Mouse (Mus musculus): ENCODE data around the gene Frem1.

Gene Frem1

DNA sequence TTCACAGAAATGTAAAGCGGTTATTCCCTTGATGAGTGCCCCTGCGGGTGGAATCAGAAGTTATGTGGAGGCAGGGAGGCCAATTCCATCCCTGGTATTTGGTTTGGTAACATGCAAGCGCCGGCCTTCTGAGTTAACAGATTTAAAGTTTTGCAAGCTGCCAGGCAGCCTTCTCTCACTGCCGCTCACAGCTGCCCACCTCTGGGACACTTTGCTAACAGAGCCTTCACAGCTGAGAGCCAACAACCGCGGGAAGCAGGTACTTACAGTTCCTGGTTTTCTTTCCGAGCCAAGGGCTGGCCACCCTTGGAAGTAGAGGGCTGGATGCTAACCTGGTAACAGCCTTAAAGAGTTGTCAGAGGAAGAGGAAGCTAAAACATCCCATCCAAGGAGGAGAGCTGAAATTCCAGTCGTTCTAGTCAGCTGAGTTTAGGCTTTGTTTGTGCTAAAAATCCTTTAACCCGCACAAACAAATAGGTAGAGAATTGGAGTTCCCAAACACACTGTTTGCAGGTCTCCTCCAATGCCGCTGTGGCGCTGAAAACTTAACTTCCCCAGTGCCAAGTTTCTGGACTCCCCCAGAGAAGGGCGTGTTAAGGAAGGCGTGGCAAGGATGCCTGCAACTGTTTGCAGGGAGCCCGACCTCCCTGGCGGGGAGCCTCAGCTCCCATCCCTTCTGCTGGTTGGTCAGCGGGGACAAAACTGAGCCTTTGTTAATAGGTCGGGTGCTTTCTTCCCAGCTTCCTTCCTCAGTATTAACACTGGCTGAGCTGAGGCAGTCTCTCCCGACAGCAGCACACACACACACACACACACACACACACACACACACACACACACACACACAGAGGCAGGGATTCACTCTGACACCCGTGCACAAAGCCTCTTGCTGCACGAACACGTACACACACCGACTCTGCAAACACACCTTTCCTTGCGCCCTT is at the start of gene Frem1:
TSS of gene Frem1 (minus strand) at position 706 of the 944 bp plus-strand sequence.
- no peak for DNase-seq

DNA sequence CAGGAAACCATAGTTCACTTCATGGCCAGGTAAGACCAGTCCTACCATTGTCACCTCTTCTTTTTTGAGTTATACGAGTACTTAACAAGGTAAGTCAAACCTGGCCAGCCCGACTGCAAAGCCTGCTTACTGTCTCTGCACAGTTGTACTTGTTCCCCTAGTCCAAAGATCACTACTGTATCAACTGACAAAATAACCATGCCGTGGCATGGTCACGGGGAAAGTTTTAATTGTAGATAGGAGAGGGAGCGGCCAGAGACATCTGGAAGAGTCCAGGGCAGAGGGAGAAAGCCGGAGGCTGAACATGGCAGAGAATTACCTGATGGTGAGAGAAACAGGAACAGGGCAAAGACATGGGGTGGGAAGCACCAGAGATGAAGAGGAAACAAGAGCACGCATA is 46.9 kb upstream of the Frem1 start:
- DNase-seq: no peak

DNA sequence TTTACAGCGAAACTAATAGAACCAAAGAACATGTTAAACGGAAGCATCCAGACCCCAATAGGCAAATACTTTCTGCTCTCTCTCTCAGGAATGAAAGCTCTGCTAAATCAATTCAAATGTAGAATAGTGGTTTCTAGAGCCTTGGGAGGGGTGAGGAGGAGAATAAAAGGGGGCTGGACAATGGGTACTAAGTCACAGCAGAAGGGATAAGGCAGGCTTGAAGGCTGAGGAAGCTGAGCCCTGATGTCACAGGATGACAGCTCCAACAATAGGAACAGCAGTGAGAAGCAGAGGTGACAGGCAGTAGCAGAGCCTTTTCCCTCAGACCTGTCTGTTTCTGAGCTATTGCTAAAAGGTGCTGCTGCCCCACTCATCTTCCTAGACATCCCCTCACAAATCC is 41.8 kb upstream of the Frem1 start:
- DNase-seq: no peak

DNA sequence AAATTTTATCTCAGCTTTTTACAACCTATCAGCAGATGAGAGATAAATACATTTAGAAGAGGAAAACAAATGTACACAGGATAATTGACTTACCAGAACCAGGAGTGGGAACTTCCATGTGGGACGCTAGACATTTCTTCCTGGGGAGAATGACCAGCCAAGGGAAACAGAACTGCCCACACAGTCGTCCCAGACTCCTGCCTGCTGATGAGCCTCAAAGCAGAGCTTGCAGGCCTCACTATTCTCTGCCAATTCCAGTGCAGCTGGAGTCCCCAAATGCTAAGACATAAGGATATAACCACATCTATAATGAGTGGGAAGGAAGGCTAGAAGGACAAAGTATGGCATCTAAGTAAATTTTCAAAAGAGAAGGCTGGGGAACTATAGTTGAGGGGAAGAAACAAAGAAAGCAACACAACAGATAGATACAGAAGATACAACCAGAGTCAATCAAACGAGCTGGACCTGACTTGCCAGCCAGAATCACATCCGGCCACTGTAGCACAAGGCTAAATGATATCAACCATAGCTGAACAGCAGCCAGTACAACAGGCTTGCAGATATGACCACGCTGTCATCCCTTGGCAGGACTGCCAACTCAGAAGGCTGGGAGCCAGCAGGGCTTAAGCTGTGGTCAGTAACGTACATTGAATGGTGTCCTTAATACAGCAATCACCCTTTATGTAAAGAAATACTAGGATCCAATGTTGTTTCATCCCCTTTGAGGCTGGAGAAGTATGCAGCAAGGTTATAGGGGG is 38.7 kb upstream of the Frem1 start:
- DNase-seq: no peak

DNA sequence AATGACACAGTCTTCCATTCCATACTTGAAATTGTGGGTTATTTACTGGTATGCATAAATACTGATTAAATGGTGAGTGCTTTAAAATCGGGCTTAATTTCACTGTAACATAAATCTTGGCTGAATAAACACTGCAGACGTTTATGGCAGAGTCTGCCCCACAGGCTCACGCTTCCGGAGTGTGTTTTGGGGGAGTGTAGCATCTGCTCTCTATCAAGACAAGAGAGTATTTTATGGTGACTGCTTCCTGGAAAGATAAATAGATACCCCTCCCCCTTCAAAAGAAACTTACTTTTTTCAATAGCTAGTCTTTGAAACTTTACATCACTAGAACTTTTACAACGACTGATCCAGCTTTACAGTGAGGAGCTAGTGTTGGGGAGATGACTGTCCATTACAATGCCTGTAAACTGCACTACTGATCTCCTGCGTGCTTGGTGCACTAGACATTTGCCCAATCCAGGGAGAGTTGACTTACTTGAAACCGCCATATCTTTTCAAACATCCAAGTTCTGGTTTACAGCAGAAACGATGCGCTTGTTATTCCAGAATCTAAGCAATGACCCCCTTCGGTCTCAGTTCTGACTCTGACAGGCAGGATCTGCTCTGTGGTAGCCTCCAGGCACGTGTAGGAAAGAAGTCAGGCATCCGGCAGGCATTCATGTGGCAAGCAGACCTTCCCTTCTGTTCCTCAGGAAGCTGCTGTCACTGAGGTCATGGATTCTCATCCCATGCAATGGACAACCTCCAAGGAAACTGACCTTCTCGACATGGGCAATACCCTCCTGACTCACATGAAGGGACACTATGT is 28.4 kb upstream of the Frem1 start:
- DNase-seq: no peak

DNA sequence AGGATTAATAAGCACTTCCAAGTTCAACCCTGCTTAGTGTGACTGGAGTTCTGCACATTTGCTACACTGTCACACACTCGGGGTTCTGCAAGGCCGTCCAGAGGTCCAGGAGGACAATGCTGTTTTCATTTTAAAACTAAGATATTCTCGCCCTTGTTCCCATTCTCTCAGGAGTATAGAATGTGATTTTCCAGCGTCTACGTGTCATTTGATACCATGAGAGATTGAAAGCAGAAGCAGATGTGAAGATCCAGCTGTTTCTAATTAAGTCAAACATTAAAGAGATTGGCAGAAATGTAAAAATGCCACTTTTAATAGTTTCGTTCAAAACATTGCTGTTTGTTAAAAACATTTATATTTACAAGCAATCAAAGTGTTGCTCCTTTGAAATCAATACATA is 12.1 kb upstream of the Frem1 start:
- DNase-seq: no peak

DNA sequence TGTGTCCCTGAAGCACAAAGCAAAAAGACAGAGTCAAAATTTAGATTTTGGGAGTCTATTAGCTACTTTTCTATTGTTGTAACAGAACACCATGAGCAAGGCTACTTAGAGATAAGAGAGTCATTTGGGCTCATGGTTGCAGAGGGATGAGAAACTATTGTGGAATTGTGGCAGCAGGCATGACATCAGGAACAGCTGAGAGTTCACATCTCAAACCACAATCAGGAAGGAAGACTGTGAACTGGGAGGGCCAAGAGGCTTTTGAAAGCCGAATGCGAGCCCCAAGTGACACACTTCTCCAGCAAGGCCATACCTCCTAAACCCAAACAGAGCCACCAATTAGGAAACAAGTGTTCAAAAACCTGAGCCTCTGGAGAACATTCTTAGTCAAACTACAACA is 9.4 kb upstream of the Frem1 start:
- no peak for DNase-seq

DNA sequence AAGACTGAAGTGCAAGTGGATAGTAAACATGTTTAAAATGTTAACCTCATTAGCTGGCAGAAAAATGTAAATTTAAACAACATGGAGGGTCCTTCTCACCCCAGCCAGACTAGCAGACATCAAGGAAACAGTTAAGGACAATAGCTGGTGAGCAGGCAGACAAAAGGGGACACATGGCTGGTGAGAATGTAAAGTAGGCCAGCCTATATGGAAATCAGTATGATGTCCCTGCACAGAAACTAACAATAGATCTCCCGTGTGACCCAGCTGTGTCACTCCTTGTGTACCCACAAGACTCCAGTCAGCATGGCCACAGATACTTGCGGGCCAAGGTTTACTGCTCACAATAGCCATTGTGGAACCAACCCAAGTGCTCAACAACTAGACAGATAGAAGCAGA is 6.5 kb upstream of the Frem1 start:
- DNase-seq: no peak

DNA sequence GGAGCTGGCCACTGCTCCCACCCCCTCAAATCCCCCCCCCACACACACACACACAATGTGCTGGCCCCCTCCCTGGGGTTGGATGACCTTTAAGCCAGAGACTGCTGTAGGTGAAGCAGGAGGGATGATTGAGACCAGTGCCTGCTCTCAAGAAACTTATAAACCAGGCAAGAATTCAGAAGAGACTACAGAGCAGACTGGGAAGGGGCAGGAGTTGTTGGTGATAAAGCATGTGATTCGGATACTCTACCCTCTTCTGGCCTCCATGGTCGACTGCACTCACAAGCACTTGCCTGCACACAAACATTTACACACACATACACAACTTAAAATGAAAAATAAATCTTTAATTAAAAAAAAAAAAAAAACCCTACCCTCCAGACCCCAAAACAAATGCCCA is 6.0 kb upstream of the Frem1 start:
- DNase-seq: no peak

DNA sequence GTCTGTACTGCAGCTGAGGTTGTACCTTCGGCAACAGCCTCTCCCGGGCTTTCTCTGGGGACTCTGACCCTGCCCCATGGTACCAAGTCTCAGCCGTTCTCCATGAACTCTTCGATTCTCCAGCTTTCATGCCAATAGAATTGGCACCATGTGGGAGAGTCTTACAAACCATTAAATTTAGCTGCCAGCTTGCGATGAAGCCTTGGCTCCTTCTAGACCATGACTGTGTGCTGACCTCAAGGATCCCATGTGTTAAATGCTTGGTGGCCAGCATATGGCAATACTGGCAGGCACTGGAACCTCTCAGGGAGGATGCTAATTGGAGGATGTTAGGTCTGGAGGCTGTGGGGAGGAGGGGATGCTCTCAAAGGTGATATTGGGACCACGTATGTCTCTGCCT is 4.4 kb upstream of the Frem1 start:
- no peak for DNase-seq

DNA sequence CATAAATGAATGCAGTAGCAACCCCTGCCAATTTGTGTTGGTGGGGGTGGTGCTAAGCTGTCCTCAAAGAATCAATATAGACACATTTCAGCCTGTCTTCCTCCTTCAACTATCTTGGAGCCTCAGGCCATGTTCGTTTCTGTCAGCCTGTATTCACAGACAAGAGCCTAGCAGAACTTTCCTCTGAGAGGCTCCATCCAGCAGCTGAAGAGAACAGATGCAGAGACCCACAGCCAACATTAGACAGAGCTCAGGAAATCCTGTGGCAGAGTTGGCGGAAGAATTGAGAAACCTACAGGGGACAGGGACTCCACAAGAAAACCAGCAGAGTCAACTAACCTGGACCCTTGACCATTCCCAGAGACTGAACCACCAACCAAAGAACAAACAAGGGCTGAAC is 3.3 kb upstream of the Frem1 start:
- no peak for DNase-seq

DNA sequence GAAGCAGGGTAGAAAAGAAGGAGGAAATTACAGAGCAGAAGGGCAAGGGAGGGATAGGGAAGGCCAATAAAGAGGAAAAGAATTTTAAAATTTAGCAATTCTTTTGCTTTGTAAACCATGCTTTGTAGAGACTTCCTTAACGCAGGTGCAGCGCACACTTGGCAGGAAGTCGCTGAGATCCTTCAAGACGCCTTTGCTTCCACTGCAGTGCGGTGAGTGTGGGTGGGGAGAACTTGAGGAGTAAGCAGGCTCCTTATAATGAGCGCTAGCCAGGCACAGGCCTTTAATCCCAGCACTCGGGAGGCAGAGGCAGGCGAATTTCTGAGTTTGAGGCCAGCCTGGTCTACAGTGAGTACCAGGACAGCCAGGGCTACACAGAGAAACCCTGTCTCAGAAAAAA is 1.1 kb upstream of the Frem1 start:
- no peak for DNase-seq

DNA sequence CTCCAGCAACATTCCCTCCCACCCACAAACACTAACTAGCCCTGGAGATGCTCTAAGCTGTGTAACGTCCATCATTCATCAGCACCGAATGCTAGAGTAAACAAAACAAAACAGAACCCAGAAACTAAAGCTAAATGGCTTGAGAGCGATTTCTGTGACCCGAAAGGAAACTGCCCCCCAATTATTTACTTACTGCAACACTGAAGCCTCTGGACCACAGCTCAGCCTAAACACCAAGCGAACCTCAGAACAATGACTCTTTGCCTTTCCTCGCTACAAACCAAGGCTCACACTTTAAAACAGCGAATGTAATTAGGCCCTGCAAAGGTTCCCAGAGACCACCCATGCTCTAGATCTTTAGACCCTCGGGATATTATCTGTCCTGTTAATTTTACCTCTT is 963 bp downstream of the Frem1 start:
- DNase-seq: no peak

DNA sequence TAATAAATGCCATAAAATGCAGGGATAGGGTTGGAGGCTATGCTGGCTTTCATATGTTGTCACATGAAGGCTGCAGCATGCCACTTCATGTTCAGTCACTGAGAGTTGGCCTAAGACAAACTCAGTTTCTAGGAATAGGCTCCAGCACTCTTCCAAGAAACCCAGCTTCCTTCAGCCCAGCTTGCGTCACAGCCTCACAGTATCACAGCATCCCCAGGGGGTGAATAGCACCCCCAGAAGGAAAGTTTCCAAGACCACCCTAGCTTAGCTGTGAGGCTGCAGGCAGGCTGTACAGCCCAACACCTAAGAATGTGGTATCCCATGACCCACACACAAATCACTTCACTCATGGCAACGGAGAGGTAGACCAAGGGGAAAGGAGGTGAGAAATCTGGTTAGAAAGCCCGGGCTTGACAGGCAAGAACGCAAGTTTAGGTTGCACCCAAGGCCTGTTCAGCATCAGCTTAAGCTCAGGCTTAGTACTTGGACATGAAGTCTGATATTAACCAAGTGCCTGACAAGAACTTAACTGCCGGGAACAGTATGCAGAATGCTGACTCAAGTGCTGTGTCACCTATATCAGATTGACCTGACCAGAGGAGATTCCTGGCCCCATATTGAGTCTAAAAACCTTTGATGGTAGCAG is 1.9 kb downstream of the Frem1 start:
- DNase-seq: no peak

DNA sequence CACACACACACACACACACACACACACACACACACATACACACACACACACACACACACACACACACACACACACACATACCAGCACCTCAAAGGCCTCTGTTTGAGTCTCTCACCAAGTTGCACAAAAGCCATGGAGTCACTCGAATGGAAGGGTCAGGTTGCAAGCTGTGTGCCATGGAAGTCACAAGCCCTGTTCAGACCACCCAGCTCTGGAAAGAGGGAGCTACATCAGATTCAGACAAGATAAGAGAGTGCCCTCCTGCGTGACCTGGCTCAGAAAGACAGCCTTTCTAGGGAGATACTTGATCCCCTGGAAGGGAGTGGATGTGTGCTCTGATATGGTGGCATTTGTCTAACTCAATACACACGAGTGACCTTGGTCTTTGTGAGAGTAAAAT is 2.9 kb downstream of the Frem1 start:
- no peak for DNase-seq

DNA sequence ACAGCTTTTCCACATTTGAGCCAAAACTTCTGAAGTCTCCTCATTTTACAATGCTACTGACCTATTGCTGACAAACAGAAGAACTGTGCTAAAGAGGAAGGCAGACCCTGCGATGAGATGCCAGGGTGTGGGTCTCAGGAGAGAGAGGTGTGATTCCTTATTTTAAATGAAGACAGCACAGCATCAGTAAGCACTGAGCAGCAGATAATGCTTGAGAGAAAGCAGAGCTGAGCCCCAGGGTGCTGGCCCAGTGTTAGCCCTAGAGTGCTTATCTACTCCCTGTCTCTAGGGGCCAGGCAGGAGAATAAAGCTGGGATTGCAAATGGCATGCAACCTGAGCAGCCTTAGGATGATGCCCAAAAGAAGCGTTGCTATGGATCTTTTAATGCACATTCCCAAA is 3.6 kb downstream of the Frem1 start:
- DNase-seq: no peak

DNA sequence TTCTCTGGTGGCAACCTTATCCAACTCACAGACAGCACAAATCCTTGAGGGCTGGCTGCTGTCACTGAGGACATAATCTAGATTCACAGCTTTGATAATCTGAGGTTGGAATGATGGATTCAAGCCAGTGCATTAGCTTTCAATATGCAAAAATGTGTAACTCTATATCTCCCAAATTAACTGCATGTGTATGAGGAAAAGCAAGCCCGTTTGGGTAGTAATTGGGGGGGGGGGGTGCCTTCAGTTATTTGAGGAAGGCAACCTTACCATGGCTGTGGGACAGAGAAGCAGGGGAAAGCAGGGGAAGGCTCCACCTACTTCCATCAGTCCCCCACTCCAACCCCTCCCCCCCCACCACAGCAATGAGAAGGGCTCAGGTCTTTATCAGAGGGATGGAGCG is 5.3 kb downstream of the Frem1 start:
- no peak for DNase-seq

DNA sequence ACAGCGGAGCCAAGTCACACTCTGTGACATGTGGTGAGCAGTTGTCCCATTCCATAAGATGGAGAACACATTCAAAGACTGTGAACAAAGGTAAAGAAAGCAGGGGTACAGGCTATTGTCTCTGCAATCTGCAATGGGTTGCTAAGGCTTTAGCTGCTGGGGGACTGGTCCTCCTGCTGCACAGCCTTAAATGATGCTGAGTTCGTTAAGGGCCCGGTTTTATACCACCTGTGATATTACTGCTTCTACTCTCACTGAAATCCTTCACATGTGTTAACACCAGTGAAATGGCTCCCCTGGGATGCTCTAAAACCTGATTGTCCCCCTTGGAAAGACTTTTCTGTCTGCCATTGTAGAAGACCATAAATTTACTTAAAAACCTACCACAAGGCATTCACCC is 6.1 kb downstream of the Frem1 start:
- DNase-seq: no peak

DNA sequence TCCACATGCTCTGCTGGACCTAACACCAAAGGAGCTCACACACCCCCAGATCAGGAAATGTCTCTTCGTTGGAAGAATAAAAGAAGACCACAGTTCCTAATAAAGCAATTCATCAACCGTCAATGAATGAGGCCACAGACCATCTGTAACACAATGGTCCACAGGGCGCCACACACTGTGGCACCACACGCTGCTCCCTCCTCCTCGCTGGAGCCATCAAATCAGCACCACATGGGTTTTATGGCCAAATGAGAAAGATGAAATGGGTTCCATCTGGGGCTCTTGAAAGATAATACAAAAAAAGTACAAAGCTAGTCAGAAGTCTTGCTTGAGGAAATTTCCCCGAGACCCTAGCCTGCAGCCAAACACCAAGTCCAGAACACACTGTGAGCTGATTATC is 6.9 kb downstream of the Frem1 start:
- no peak for DNase-seq

DNA sequence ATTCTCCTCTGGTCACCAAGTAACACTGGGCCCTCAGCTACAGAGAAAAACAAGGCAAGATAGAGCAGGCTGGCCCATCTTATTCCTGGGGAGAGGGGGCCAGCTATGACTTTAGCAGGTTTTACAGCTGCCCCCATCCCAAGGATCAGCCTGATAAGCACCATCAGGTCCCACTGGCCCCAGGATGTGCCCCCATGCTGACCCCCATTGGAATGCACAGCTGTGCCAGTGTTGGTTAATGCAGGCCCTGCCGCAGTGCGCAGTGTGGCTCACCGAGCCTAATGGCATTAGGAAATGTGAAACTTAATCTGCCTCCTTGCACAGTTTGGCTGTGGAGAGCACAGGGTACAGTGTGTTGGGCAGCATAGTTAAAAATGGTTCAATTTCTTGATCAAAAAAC is 11.4 kb downstream of the Frem1 start:
- no peak for DNase-seq

DNA sequence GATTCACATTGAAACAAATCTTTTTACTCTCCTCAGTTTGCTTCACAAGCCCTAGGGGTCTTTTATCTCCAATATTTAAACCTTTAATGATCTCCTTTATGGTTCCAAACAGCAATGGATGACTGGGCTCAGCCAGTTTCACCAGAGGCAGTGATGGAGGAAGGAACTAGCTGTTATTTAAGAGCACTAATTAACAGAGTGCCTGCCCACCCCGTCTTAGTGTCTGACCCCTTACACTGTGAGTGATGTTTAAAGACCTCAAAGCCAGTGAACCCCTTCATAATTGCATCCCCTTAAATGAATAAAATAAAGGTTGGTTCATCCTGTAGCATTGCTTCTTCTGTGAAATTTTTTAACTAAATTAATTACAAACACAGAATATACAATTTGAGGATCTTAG is 19.4 kb downstream of the Frem1 start:
- DNase-seq: no peak

DNA sequence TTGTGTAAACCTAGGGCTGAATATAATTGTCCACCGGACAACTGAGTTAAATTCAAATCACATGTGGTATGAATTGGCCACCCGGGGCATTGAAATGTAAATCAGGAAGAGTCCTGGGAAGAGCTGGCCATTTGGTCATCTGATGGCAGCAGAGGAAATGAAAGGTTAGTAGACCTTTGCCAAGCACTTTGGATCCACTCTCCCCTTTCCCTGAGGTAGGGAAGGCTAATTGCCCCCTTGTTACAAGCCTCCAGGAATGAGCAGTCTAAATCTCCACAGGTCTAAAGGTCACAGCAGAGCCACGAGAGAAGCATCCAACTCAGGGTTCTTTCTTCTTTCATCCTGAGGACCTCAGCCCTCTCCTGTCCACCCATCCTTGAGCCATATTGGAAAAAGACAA is 20.5 kb downstream of the Frem1 start:
- no peak for DNase-seq

DNA sequence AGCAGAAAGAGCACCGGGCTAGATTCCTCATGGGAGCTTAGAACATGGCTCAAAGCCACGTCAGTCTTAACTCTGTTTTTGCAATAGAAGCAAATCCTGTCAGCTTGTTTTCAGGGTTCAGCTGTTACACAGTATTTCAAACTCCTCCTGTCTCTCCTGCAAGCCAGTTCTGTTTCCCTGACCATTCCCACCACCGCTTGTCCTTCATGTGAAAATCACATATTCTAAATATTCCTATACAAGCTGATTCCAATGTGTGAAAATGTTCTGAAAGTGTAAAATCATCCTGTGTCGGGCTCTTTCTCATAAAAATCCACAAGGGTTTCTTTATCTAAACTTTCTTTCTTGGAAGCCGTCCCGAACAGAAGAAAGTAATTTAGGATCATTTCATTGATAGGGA is 22.0 kb downstream of the Frem1 start:
- no peak for DNase-seq
